Mouse (Mus musculus): ENCODE data around the gene Zmat3. TPM values are rescaled to one million over a fixed set of nuclear protein-coding genes. Genes with fewer than 3 reads are reported as not detected.

The Zmat3 gene
- polyA plus RNA-seq, 1 experiment: 44.8 TPM

DNA sequence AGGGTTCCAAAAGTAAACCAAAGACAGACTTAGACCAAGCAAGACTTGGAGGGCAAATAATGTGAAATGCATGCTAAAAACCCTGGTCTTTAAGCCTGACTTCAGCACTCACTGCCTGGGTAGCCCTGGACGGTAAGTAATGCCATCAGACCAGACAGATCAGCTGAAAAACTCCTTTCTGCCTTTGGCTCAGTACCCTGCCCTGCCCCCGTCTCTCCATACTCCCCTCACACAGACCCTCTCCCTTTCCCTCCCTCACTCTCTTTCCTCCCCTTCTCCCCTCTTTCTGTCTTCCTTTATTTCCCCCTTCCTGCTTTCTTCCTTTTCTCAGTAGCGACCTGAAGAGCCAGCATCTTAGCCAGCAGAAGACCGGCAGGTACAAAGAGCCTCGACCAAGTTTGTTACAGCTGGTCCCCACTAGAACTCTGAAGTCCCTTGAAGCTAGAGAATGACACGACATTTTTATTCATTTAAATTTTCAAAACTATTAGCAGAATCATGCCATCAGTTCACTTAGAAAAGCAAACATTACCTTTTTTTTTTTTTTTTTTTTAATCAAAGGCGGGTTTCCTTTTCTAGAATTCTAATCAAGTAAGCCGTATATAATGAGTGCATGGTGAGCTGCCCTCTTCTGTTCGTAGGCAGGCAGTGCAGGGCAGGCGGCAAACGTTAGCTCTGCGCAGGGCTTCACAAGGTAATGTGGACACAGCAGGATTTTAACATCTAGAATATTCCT lies 48.5 kb downstream of the Zmat3 start:
- TF ChIP-seq CTCF (IDR thresholded peaks at IDR 0.05; ENCODE audit: borderline replicate concordance, insufficient read depth, low read depth, low read length) (peak; percentile 74), POLR2A (IDR thresholded peaks at IDR 0.05; ENCODE audit: borderline replicate concordance, insufficient read depth, low read length) (no peak)
- Histone ChIP-seq H3K27ac (ENCODE audit: insufficient read depth, low read length) (no peak overlapping the region), H3K27me3 (ENCODE audit: control insufficient read depth, insufficient read depth, low read length) (no peaks in the 10 kb centered on the region), H3K4me3 (replicated peaks; ENCODE audit: insufficient read depth, low read depth, low read length) (no peak overlapping the region), H3K4me1 (ENCODE audit: control insufficient read depth, insufficient read depth, low read length) (no peaks in the 10 kb centered on the region)
- WGBS: 20% methylated on average over 12 of the region's 12 CpGs
- DNase-seq: peak; percentile 35 to 45

DNA sequence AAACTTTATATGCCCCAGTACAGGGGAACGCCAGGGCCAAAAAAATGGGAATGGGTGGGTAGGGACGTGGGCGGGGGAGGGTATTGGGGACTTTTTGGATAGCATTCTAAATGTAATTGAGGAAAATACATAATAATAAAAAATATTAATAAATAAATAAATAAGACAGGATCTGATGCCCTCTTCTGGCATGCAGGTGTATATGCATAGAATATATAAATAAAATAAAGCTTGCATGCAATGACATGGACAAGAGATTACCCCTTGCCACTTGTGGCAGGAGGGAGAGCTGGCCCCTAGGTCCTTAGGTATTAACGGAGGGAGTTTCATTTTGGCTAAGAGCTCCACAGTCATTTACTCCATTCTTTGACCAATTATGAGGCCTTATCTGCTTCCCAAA lies 51.1 kb downstream of the Zmat3 start:
- Histone ChIP-seq H3K27me3 (ENCODE audit: control insufficient read depth, insufficient read depth, low read length) (no peaks in the 10 kb centered on the region), H3K4me1 (ENCODE audit: control insufficient read depth, insufficient read depth, low read length) (no peaks in the 10 kb centered on the region), H3K4me3 (replicated peaks; ENCODE audit: insufficient read depth, low read depth, low read length) (no peak overlapping the region), H3K27ac (ENCODE audit: insufficient read depth, low read length) (no peak overlapping the region)
- 90% methylated on average over 4 of the region's 4 CpGs for WGBS
- no peak for TF ChIP-seq POLR2A (IDR thresholded peaks at IDR 0.05; ENCODE audit: borderline replicate concordance, insufficient read depth, low read length)
- TF ChIP-seq CTCF (IDR thresholded peaks at IDR 0.05; ENCODE audit: borderline replicate concordance, insufficient read depth, low read depth, low read length): no peak
- DNase-seq: no peak

DNA sequence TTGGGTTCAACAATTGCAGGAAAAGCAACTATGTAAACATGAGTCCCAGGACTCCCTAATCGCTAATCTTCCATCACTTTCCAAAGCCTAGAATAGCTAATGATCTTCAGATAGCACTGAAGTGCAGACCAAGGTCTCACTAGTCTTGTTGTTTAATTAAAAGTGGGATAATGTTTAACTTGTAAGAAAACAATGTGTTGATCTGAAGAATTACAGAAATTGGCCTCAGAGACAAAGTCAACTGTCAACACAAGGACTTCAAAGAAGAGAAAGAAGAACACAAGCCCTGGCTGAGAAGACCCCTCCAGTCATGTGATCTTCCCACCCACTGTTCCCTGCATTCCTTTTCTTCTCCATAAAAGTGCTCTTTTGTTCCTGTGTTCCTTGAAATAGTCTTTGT lies 61.6 kb downstream of the Zmat3 start:
- no peaks in the 10 kb centered on the region for H3K4me1 ChIP-seq (ENCODE audit: control insufficient read depth, insufficient read depth, low read length)
- H3K27me3 ChIP-seq (ENCODE audit: control insufficient read depth, insufficient read depth, low read length): no peaks in the 10 kb centered on the region
- DNase-seq: no peak
- H3K4me3 ChIP-seq (replicated peaks; ENCODE audit: insufficient read depth, low read depth, low read length): no peak overlapping the region
- WGBS: 66% methylated on average over 1 of the region's 1 CpGs
- no peak for TF ChIP-seq POLR2A (IDR thresholded peaks at IDR 0.05; ENCODE audit: borderline replicate concordance, insufficient read depth, low read length)
- TF ChIP-seq CTCF (IDR thresholded peaks at IDR 0.05; ENCODE audit: borderline replicate concordance, insufficient read depth, low read depth, low read length): no peak
- H3K27ac ChIP-seq (ENCODE audit: insufficient read depth, low read length): no peak overlapping the region

DNA sequence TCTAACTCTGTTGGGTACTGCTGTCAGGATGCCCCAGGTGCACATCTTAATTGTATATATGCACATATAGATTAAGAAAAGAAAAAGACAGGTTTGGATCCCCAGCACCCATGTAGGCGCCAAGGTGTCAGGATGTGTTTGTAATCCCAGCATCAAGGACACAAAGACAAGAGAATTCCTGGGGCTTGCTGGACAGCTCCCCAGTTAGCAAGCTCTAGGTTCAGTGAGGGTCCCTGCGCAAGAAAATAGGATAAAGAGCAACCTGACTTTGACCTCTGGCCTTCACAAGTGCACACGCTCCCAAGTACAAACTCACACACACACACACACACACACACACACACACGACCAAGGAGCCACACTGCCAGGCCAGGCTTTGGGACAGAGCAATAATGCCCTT lies 73.8 kb downstream of the Zmat3 start:
- H3K27me3 ChIP-seq (ENCODE audit: control insufficient read depth, insufficient read depth, low read length): no peaks in the 10 kb centered on the region
- H3K27ac ChIP-seq (ENCODE audit: insufficient read depth, low read length): no peak overlapping the region
- no peak for TF ChIP-seq POLR2A (IDR thresholded peaks at IDR 0.05; ENCODE audit: borderline replicate concordance, insufficient read depth, low read length)
- TF ChIP-seq CTCF (IDR thresholded peaks at IDR 0.05; ENCODE audit: borderline replicate concordance, insufficient read depth, low read depth, low read length): no peak
- 49% methylated on average over 4 of the region's 4 CpGs for WGBS
- H3K4me3 ChIP-seq (replicated peaks; ENCODE audit: insufficient read depth, low read depth, low read length): no peak overlapping the region
- DNase-seq: no peak
- H3K4me1 ChIP-seq (ENCODE audit: control insufficient read depth, insufficient read depth, low read length): no peaks in the 10 kb centered on the region

Other genes with a start within 250 kb of the Zmat3 start
- gene Pik3ca, start 31.7 kb upstream of the Zmat3 start, polyA plus RNA-seq (2012; rRNA removed): 29.0 and 29.7 TPM in 2 replicates
- gene Kcnmb3, start 126.2 kb upstream of the Zmat3 start, polyA plus RNA-seq (2012; rRNA removed): 0.05 TPM in 1 of 2 replicates, not detected in the other
- gene Zfp639, start 144.2 kb upstream of the Zmat3 start, polyA plus RNA-seq (2012; rRNA removed): 53.5 and 53.8 TPM in 2 replicates
- 134 and 143 TPM in 2 replicates for gene Mfn1, start 163.5 kb upstream of the Zmat3 start, polyA plus RNA-seq (2012; rRNA removed)